Mouse (Mus musculus) brain, adult 2 months (tissue): ENCODE measurements around the gene Pex26.

Experiments used
- DNase-seq: peaks from one replicate; pipeline ENCODE4 v3.0.0; 2011; ENCODE audit warnings: low read depth, low spot score

The Pex26 gene

GRCm38 (mm10) chr6:121183414-121184173, at the start of gene Pex26:
Gene Pex26, plus strand, starts transcription at chr6:121183667.
- peak; percentile 97 for DNase-seq

- no peak for DNase-seq
Observed at GRCm38 (mm10) chr6:121134249-121134648, 49.2 kb upstream of the Pex26 start.

- DNase-seq = no peak
Observed at GRCm38 (mm10) chr6:121134884-121135283, 48.6 kb upstream of the Pex26 start.

GRCm38 (mm10) chr6:121137222-121137621, 46.2 kb upstream of the Pex26 start:
- no peak for DNase-seq

- DNase-seq = no peak
Observed at GRCm38 (mm10) chr6:121138338-121139040, 45.0 kb upstream of the Pex26 start.

- no peak for DNase-seq
Observed at GRCm38 (mm10) chr6:121139271-121139670, 44.2 kb upstream of the Pex26 start.

GRCm38 (mm10) chr6:121142298-121142697, 41.2 kb upstream of the Pex26 start:
- peak; percentile 65 for DNase-seq

- DNase-seq = peak; percentile 55
Observed at GRCm38 (mm10) chr6:121143439-121143838, 40.0 kb upstream of the Pex26 start.

- DNase-seq = peak; percentile 84
Observed at GRCm38 (mm10) chr6:121144066-121144465, 39.4 kb upstream of the Pex26 start.

GRCm38 (mm10) chr6:121145010-121145604, 38.4 kb upstream of the Pex26 start:
- DNase-seq = peak; percentile 74

GRCm38 (mm10) chr6:121145906-121146305, 37.6 kb upstream of the Pex26 start:
- DNase-seq = no peak

- DNase-seq = no peak
Observed at GRCm38 (mm10) chr6:121146798-121147197, 36.7 kb upstream of the Pex26 start.

GRCm38 (mm10) chr6:121148360-121148759, 35.1 kb upstream of the Pex26 start:
- no peak for DNase-seq

- no peak for DNase-seq
Observed at GRCm38 (mm10) chr6:121149420-121149819, 34.0 kb upstream of the Pex26 start.

- no peak for DNase-seq
Observed at GRCm38 (mm10) chr6:121150126-121150525, 33.3 kb upstream of the Pex26 start.

- DNase-seq = no peak
Observed at GRCm38 (mm10) chr6:121151732-121152131, 31.7 kb upstream of the Pex26 start.

- DNase-seq = no peak
Observed at GRCm38 (mm10) chr6:121153177-121153576, 30.3 kb upstream of the Pex26 start.

- DNase-seq = peak; percentile 57
Observed at GRCm38 (mm10) chr6:121154451-121155300, 28.8 kb upstream of the Pex26 start.

GRCm38 (mm10) chr6:121156030-121156429, 27.4 kb upstream of the Pex26 start:
- no peak for DNase-seq

- no peak for DNase-seq
Observed at GRCm38 (mm10) chr6:121159616-121160015, 23.9 kb upstream of the Pex26 start.

GRCm38 (mm10) chr6:121160126-121160525, 23.3 kb upstream of the Pex26 start:
- no peak for DNase-seq

- no peak for DNase-seq
Observed at GRCm38 (mm10) chr6:121162616-121163015, 20.9 kb upstream of the Pex26 start.
